Mouse (Mus musculus) hindbrain, embryonic 12.5 days (tissue): ENCODE data around the gene Syngr3. TPM values are rescaled to one million over a fixed set of nuclear protein-coding genes. Genes with fewer than 3 reads are reported as not detected.

Experiments
- ATAC-seq: fragments of 200-750 bp; cut with Nextera tagmentation; 2 replicates; pipeline ENCODE4 v1.8.0; 2017; ENCODE audit warnings: moderate TSS enrichment; ENCODE audit not compliant: low FRiP score
- H3K27ac ChIP-seq: fragments of 300-500 bp; sonication (generic); 2 replicates; pipeline ENCODE4 v1.5.1; 2016; ENCODE audit warnings: mild to moderate bottlenecking
- H3K27me3 ChIP-seq: fragments of 300-500 bp; sonication (generic); 2 replicates; pipeline ENCODE4 v1.6.1; 2016; ENCODE audit warnings: mild to moderate bottlenecking
- H3K36me3 ChIP-seq: fragments of 300-500 bp; sonication (generic); 2 replicates; pipeline ENCODE4 v1.6.1; 2016; ENCODE audit warnings: mild to moderate bottlenecking
- H3K4me1 ChIP-seq: fragments of 300-500 bp; sonication (generic); 2 replicates; pipeline ENCODE4 v1.6.1; 2016
- H3K4me2 ChIP-seq: fragments of 300-500 bp; sonication (generic); replicated peaks from 2 replicates; pipeline ENCODE4 v1.6.1; 2016; ENCODE audit warnings: mild to moderate bottlenecking
- H3K4me3 ChIP-seq: fragments of 300-500 bp; sonication (generic); 2 replicates; pipeline ENCODE4 v1.5.1; 2016; ENCODE audit warnings: mild to moderate bottlenecking
- H3K9ac ChIP-seq: fragments of 300-500 bp; sonication (generic); 2 replicates; pipeline ENCODE4 v1.6.1; 2016; ENCODE audit warnings: mild to moderate bottlenecking, moderate library complexity
- H3K9me3 ChIP-seq: fragments of 300-500 bp; sonication (generic); replicated peaks from 2 replicates; pipeline ENCODE4 v1.6.1; 2016; ENCODE audit warnings: mild to moderate bottlenecking
- WGBS: fragments of 180-500 bp; shearing (Covaris S2); methylation state at CpG from one replicate; pipeline ENCODE4 v1.1.7; 2016; 5-methylcytosine and 5-hydroxymethylcytosine counted together
- polyA plus RNA-seq: library from polyadenylated mRNA; unstranded; fragments of >200 nt; fragmentation: Nextera tagmentation; extraction: Ambion mirVana; gene quantifications from 2 replicates; pipeline ENCODE4 v1.2.1, GENCODE M21; 2016

Gene Syngr3
- 30.6 and 32.1 TPM in 2 replicates for polyA plus RNA-seq

DNA sequence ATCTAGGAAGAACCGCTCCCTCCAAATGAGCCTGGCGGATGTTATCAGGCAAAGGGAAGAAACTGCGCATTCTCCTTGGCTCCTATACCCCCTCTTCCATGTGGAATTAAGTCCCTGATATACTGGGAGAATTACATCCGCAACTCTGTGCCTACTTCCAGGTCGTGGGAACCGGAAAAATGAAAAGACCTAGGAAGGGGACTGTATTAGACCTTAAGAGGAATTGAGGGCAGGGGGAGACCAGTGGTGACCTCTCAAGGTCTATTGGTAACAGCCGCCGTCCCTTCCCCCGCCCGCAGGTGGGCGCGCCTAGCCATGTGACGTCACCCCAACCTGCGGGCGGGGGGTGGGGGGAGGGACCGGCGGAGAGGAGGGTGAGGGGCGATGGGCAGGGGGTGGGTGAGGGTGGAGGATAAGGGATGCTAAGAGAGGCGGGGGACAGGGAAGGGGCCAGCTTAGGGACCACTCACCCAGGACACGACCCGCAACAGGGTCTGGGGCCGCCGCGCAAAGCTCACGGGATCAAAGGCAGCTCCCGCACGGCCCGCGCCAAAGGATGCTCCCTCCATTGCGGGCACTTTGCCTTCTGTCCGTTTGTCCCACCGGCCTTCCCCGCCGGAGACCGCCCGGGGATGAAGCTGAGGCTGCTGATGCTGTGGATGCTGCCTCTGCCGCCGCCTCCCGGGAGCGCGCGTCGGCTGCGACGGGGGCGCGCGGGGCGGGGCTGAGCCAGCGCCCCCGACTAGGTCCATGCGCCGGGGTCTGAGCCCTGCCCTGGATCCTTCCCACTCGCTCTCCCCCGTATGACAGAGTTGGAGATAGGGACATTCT, at the start of gene Syngr3:
Syngr3 (minus strand) TSS at position 705 of the 831 bp plus-strand sequence.
- peak; percentile 57 for ATAC-seq
- Histone ChIP-seq H3K9me3 (no peaks in the 10 kb centered on the region), H3K9ac (peak within 1 kb of the TSS; percentile 88), H3K27me3 (peaks cover 50% of the 10 kb centered on the region), H3K4me1 (peaks cover 25% of the 10 kb centered on the region), H3K4me2 (peak within 1 kb of the TSS; percentile 91), H3K4me3 (peak within 1 kb of the TSS; percentile 74), H3K27ac (peak within 1 kb of the TSS; percentile 81), H3K36me3 (peaks cover 5% of the 10 kb centered on the region; the same call in 1 of the 2 replicates)
- WGBS, result 1% methylated on average over 44 of the region's 55 CpGs

DNA sequence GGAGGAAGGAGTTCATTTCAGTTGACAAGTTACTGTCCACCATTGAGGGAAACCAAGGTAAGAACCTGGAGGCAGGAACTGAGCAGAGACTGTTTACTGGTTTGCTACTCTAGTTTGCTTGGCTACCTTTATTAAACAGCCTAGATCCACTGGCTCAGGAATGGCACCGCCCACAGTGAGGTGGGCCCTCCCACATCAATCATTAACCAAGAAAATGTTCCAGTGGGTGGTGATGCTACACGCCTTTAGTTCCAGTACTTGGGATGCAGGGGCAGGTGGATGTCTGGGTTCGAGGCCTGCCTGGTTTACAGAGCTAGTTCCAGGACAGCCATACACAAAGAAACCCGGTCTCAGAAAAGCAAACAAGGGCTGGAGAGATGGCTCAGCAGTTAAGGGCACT, 48.5 kb upstream of the Syngr3 start:
- Histone ChIP-seq H3K27ac (no peak overlapping the region), H3K9ac (no peak overlapping the region), H3K9me3 (no peaks in the 10 kb centered on the region), H3K36me3 (peaks cover 18% of the 10 kb centered on the region; the same call in 1 of the 2 replicates), H3K4me3 (no peak overlapping the region), H3K27me3 (no peaks in the 10 kb centered on the region; the same call in 1 of the 2 replicates), H3K4me1 (peaks cover 15% of the 10 kb centered on the region), H3K4me2 (no peak overlapping the region)
- ATAC-seq, result no peak
- WGBS, result 84% methylated on average over 4 of the region's 4 CpGs

DNA sequence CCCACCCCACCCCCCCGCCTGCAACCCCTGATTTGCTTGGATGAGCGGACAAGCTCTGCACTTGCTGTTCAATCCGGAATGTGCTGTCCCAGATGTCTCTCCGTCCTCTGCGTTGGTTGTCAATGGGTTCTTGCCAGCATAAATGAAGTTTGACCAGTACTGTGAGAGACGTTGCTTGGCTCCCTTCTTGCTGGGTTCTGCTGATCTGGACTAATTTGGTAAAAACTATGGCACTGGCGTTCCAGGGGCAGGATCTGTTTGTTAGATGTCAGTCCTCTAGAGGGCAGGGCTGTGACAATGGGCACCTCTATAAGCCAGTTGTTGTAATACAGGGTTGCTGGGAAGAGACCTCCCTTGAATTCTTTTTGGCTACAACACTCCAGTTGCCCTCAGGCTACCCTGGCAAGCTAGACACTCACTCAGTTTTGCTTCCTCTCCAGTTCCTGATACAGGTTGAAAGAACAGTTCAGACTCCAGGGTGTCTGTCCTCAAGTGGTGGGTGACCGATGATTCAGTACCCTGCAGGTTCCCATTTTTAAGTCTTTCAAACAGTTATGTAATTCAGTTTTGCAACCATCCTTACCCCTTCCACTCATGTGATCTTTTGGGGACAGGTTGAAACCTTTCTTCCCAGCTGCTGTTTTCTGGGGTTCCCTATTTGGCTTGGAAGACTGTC, 47.5 kb upstream of the Syngr3 start:
- no peak for ATAC-seq
- Histone ChIP-seq H3K27ac (no peak overlapping the region), H3K9ac (peak overlapping the region; percentile 61), H3K9me3 (no peaks in the 10 kb centered on the region), H3K36me3 (peaks cover 18% of the 10 kb centered on the region; the same call in 1 of the 2 replicates), H3K4me1 (peaks cover 15% of the 10 kb centered on the region), H3K4me2 (peak overlapping the region; percentile 72), H3K27me3 (peaks cover 2% of the 10 kb centered on the region; the same call in 1 of the 2 replicates), H3K4me3 (peak overlapping the region; percentile 49)
- WGBS, result 23% methylated on average over 8 of the region's 8 CpGs

DNA sequence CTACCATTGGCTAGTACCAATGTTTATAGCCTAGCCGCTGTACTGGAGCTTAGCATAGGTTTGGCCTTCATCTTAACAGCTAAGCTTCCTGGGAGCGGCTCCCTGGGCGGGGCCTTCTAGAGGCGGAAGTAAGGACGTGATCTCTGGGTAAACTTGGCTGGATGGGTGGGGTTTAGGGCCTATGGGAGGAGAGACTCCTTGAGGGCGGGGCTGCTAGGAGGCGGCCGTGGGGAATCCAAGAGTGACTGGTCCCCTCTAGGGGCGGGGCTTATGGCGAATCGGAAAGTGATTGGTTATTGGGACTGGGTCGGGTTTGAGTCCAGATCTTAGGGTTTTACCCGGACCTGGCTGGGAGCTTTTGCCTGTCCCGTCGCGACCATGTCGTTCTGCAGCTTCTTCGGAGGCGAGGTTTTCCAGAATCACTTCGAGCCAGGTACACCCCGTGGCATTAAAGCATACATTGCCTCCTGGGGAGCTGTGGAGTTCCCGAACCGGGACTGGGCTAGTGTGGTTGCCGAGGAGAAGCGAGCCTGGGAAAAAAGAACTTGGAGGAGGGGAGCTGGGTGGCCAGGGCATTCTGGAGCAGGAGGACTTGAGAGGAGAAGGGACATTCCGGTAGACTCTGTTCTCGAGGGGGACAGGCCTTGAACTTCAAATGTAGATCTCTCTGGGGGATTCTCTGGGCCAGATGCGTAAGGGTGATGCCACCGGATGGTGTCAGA, 46.7 kb upstream of the Syngr3 start, which contains the start of gene Msrb1:
Msrb1 (plus strand) TSS at position 313 of the 722 bp plus-strand sequence.
- Histone ChIP-seq H3K4me2 (peak within 1 kb of the TSS; percentile 72), H3K4me3 (peak within 1 kb of the TSS; percentile 49), H3K9me3 (no peaks in the 10 kb centered on the region), H3K4me1 (peaks cover 15% of the 10 kb centered on the region), H3K9ac (peak within 1 kb of the TSS; percentile 61), H3K36me3 (peaks cover 14% of the 10 kb centered on the region; the same call in 1 of the 2 replicates), H3K27ac (0 out of 2 replicates have a peak within 1 kb of the TSS, but pooled peaks have one; percentile 44), H3K27me3 (peaks cover 10% of the 10 kb centered on the region; the same call in 1 of the 2 replicates)
- peak; percentile 95 for ATAC-seq
- under 1% methylated on average over 29 of the region's 29 CpGs for WGBS

DNA sequence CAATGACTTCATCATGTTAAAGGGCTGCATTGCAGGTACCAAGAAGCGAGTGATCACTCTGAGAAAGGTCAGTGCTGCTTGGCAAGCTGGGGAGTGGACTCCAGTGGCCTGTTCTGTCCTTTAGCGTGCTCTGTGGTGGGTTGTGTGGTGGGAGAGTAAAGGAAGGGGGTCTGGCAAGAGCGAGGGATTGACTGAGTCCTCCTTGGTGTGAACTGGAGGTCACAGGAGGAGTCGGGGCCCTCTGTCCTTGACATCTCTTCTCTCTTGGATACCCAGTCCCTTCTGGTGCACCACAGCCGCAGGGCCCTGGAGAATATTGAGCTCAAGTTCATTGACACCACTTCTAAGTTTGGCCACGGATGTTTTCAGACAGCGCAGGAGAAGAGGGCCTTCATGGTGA, 45.7 kb upstream of the Syngr3 start:
- WGBS, result 85% methylated on average over 7 of the region's 7 CpGs
- no peak overlapping the region for H3K4me3 ChIP-seq

DNA sequence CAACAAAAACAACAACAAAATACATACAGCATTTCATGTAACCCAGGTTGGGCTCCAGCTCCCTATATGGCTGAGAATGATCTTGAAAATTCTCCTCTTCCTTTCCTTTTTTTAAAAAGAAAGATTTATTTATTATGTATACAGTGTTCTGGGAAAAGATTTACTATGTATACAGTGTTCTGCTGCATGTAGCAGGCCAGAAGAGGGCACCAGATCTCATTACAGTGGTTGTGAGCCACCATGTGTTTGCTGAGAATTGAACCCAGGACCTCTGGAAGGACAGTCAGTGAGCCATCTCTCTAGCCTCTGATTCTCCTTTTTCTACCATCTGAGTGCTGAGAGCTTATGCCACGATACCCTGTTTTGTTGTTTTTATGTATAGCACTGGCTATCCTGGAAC, 44.8 kb upstream of the Syngr3 start:
- Histone ChIP-seq H3K4me3 (no peak overlapping the region), H3K4me2 (no peak overlapping the region), H3K36me3 (0 out of 2 replicates have a peak, but pooled peaks cover under 1% of the 10 kb centered on the region), H3K27me3 (peaks cover 10% of the 10 kb centered on the region; the same call in 1 of the 2 replicates), H3K27ac (no peak overlapping the region), H3K9ac (no peak overlapping the region), H3K9me3 (no peaks in the 10 kb centered on the region), H3K4me1 (peaks cover 15% of the 10 kb centered on the region)
- ATAC-seq, result no peak
- 81% methylated on average over 1 of the region's 1 CpGs for WGBS

More for the DNA sequence above, 45.7 kb upstream of the Syngr3 start:
- Histone ChIP-seq H3K4me1 (peaks cover 15% of the 10 kb centered on the region), H3K9me3 (no peaks in the 10 kb centered on the region), H3K4me2 (no peak overlapping the region), H3K27me3 (peaks cover 10% of the 10 kb centered on the region; the same call in 1 of the 2 replicates), H3K36me3 (0 out of 2 replicates have a peak, but pooled peaks cover 7% of the 10 kb centered on the region), H3K27ac (0 out of 2 replicates have a peak overlapping the region, but pooled peaks have one; percentile 44), H3K9ac (no peak overlapping the region)
- ATAC-seq, result no peak; the same call in 1 of the 2 replicates

DNA sequence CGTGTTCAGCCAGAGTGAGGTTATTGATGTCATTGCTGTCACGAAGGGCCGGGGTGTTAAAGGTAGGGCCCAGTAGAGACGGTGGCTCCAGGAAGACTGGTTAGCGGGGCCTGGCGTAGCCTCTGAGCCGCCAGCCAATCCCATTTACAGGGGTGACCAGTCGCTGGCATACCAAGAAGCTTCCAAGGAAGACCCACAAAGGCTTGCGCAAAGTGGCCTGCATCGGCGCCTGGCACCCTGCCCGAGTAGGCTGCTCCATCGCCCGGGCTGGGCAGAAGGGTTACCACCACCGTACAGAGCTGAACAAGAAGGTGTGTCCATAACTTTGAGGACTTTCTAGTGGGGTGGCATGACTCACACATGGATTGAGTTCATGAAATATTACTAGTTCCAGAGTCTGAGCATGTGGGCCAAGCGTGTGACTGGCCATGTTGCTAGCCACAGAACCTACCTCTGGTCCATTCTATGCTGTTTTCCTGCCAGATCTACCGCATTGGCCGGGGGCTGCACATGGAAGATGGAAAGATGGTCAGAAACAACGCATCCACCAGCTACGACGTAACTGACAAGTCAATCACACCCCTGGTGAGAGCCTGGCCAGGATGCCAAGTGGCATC, 43.8 kb upstream of the Syngr3 start:
- no peak overlapping the region for H3K4me2 ChIP-seq
- no peaks in the 10 kb centered on the region for H3K9me3 ChIP-seq
- ATAC-seq, result no peak
- 91% methylated on average over 21 of the region's 21 CpGs for WGBS
- peaks cover 10% of the 10 kb centered on the region; the same call in 1 of the 2 replicates for H3K27me3 ChIP-seq
- H3K4me1 ChIP-seq, result peaks cover 15% of the 10 kb centered on the region
- no peaks in the 10 kb centered on the region for H3K36me3 ChIP-seq
- no peak overlapping the region for H3K27ac ChIP-seq
- no peak overlapping the region for H3K4me3 ChIP-seq
- H3K9ac ChIP-seq, result no peak overlapping the region

DNA sequence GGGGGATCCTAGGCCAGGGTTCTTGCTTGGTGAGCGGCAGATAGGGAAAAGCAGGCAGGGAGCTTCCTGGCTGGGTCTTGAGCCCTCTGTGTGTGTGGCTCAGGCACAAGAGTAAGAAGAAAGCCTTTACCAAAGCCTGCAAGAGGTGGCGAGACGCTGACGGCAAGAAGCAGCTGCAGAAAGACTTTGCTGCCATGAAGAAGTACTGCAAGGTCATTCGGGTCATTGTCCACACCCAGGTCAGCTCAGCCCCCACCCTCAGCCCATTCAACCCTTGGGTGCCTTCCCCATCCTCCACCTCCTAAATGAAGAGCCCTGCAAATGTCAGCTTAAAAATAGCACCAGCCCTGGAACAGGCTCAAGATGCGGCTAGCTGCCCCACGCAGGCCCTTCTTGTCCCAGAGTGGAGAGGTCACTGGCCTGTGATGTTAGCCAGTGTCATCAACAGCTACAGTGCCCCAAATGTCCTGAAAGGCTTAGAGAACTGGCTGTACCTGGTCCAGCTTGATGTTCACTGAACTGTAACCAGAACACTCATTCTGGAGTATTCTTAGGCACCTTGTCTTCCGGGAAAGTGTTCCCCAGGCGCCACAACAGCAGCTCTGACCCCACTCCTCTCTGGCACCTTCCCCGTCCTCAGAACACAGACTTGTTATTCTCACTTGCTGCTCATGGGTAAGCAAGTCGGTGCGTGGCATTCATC, 42.6 kb upstream of the Syngr3 start:
- H3K4me2 ChIP-seq, result no peak overlapping the region
- H3K4me3 ChIP-seq, result no peak overlapping the region
- no peak for ATAC-seq
- no peaks in the 10 kb centered on the region for H3K9me3 ChIP-seq
- no peak overlapping the region for H3K27ac ChIP-seq
- no peaks in the 10 kb centered on the region for H3K36me3 ChIP-seq
- 80% methylated on average over 12 of the region's 12 CpGs for WGBS
- H3K4me1 ChIP-seq, result peaks cover 13% of the 10 kb centered on the region
- H3K27me3 ChIP-seq, result peaks cover 10% of the 10 kb centered on the region; the same call in 1 of the 2 replicates
- H3K9ac ChIP-seq, result no peak overlapping the region; the same call in 1 of the 2 replicates

DNA sequence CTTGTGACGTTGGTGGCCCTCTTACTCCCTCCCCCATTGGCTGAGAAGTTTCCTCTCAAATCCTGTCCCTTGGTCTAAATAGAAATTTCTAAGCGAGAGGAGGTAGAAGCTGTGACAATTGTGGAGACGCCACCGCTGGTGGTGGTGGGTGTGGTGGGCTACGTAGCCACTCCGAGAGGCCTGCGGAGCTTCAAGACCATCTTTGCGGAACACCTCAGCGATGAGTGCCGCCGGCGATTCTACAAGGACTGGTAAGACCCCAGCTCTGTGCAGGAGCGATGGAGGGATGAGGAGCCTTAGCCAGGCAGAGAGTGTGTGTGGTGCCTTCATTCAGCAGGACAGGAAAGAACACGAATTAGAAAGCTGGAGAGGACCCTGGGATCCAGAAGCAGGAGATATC, 41.0 kb upstream of the Syngr3 start:
- ATAC-seq, result no peak
- Histone ChIP-seq H3K27ac (no peak overlapping the region), H3K9ac (no peak overlapping the region), H3K36me3 (no peaks in the 10 kb centered on the region), H3K9me3 (no peaks in the 10 kb centered on the region), H3K4me1 (0 out of 2 replicates have a peak, but pooled peaks cover under 1% of the 10 kb centered on the region), H3K4me2 (no peak overlapping the region), H3K27me3 (peaks cover 12% of the 10 kb centered on the region; the same call in 1 of the 2 replicates), H3K4me3 (no peak overlapping the region)
- WGBS, result 85% methylated on average over 14 of the region's 14 CpGs

DNA sequence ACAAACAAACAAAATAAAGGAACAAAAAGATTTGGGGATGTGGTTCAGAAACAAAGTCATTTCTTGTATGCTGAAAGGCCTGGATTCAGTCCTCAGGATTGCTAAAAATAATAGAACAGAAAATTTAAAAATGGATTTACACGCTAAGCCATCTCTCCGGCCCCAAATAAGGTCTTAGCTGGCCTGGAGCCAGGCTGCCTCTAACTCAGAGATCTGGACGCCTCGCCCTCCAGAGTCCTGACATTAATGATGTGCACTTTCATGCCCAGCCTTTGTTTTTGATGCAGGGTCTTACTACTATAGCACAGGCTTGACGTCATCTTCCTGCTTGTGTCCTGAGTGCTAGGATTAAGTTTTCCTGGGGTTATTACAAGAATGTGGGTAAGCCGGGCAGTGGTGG, 39.3 kb upstream of the Syngr3 start:
- Histone ChIP-seq H3K27ac (no peak overlapping the region), H3K27me3 (peaks cover 12% of the 10 kb centered on the region; the same call in 1 of the 2 replicates), H3K4me1 (no peaks in the 10 kb centered on the region), H3K9ac (no peak overlapping the region), H3K4me3 (no peak overlapping the region), H3K4me2 (no peak overlapping the region), H3K9me3 (no peaks in the 10 kb centered on the region), H3K36me3 (no peaks in the 10 kb centered on the region)
- ATAC-seq, result no peak
- 86% methylated on average over 6 of the region's 6 CpGs for WGBS

DNA sequence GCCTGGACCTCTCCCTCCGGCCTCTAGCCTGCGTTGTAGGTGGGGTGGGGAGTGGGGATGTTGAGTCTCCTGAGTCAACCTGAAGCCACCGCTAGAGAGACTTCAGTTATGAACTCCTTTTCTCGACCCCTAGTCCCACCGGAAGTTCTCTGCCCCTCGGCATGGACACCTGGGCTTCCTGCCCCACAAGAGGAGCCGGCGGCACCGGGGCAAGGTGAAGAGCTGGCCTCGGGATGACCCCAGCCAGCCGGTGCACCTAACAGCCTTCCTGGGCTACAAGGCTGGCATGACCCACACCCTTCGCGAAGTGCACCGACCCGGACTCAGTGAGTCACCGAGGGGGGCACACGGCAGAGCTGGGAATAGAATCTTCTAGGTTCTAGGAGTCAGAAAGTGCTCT, 38.4 kb upstream of the Syngr3 start:
- Histone ChIP-seq H3K27me3 (peaks cover 12% of the 10 kb centered on the region; the same call in 1 of the 2 replicates), H3K4me2 (no peak overlapping the region), H3K36me3 (no peaks in the 10 kb centered on the region), H3K27ac (no peak overlapping the region), H3K9me3 (no peaks in the 10 kb centered on the region), H3K9ac (no peak overlapping the region), H3K4me1 (peaks cover 5% of the 10 kb centered on the region), H3K4me3 (no peak overlapping the region)
- WGBS, result 73% methylated on average over 17 of the region's 17 CpGs
- ATAC-seq, result no peak
